Mouse (Mus musculus): ENCODE measurements at regions not wholly inside any gene's neighbourhood (a gene's known extent, or its start where the extent isn't known, plus 50 kb on each side); places are given as distances from the start of the nearest gene placed in this dataset.

- no peak for DNase-seq (ENCODE audit: low read depth, low spot score)
These were observed 136.3 kb downstream of the Utp6 start for GRCm38 (mm10) chr11:79825881-79826280.

- DNase-seq (ENCODE audit: low read depth, low spot score): peak; percentile 16
These were observed 138.4 kb downstream of the Utp6 start for GRCm38 (mm10) chr11:79823631-79824310.

DNA sequence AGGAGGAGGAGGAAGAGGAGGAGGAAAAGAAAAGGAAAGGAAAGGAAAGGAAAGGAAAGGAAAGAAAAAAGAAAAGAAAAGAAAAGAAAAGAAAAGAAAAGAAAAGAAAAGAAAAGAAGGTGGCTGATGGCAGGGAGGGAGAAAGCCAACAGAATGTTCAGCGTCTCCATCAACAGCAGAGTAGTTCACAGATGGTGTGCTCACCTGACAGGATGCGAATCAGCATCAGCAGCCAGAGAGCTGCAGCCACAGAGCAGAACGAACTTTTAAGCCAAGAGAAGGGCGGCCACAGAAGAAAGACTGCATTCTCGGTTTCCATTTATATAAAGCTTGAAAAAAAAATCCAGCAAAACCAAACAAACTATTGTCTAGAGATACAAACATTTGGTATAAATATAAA is 140.2 kb downstream of the Utp6 start:
- DNase-seq (ENCODE audit: low read depth, low spot score): no peak

DNA sequence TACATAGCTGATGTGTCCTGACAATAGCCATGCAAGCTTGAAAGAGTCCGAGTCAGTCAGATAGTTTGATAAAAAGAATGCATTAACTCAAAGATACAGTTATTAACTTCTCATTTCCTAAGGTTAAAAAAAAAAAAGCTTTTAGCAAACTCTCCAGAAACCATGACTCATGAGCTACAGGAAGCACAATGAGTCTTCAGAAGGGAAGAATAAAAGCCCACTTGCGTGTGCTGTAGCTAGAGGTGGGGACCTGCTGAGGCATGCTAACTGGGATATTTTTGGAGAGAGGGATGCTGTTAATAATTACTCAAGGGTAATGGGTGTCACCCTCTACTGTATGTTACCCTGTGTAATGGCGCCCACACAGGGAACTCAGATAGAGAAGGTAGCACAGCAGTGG is 147.0 kb downstream of the Utp6 start:
- DNase-seq (ENCODE audit: low read depth, low spot score): no peak

- DNase-seq (ENCODE audit: low read depth, low spot score): peak; percentile 34
These were observed 155.2 kb downstream of the Utp6 start for GRCm38 (mm10) chr11:79806911-79807466.

GRCm38 (mm10) chr11:79806417-79806816 is 155.8 kb downstream of the Utp6 start:
- no peak for DNase-seq (ENCODE audit: low read depth, low spot score)

- DNase-seq (ENCODE audit: low read depth, low spot score): no peak
These were observed 156.2 kb downstream of the Utp6 start for GRCm38 (mm10) chr11:79805981-79806415.

DNA sequence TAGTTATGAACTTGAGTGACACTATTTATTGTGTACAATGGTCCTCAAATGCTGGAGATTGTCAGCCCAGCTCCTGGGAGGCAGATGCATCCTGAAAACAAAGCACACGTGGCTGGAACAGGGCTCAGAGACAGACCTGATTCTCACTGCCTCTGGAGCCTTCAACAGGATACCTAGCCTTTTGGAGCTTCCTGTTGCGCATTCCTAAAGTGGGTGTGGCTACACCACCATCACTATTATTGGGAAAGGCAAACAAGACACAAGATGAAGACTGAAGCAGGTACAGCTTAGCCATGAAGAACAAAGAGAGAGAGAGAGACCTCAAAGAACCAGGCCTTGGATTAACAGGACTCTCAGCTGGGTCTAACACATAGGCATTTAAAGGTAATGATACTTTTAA is 158.2 kb downstream of the Utp6 start:
- peak; percentile 67 for DNase-seq (ENCODE audit: low read depth, low spot score)

DNA sequence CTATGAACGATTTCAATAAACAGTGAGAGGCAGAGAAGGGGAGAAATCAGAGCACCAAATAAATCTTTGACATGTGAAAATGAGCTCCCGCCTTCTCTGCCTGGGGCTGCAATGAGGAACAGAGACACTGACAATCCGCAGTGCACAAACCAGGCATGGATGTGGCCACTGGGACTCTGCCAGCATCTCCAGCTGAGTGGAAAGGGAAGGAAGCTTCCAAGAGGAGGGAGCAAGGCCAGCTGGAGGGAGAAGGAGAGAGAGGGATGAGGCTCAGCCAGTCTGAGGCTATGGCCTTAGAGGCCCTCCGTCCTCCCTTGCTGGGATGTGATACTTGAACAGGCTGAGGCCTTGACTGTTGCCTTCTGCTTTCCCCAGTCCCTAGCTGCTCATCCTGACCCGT is 159.2 kb downstream of the Utp6 start:
- DNase-seq (ENCODE audit: low read depth, low spot score): no peak

DNA sequence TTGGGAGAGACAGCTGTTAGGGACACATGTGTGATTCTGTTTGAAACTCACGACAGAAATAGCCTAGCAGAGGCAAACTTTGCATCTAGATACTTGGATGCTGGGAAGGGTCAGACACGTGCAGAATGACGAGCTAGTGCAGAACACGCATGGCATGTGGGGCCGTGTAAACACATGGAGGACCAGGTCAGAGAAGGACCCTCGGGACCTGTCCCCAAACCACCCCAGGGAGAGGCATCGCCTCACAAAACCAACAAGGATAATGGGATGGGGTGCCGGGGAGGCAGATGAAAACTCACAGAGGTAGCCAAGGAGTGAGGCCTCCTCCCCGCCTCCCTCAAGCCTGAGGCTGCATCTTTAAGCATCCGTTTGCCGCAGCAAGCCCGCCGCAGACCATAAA is 159.6 kb downstream of the Utp6 start:
- no peak for DNase-seq (ENCODE audit: low read depth, low spot score)

GRCm38 (mm10) chr11:79800256-79800655 is 161.9 kb downstream of the Utp6 start:
- DNase-seq (ENCODE audit: low read depth, low spot score): no peak

DNA sequence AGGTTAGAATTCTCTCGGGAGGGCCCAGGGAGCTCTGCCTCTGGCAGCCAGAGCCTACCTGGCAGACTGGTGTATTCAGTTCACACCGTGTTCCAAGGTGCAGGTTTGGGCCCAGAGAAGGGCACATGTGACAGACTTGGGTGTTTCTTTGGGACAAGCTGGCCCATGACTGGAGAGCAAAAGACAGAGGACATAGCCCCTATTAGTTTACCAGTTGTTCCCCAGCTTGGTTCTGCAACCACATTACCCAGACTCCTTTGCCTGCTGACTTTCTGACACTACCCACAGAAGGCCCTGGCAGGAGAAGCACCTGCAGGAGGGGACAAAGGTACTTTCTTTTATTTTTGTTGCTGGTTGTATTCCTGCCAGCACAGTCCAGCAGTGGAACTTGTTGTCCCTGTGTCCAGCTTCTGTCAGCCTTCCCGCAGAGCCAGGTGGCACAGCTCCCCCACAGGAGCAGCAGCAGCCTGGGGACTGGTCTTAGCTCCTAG is 173.9 kb downstream of the Utp6 start:
- DNase-seq (ENCODE audit: low read depth, low spot score): no peak

GRCm38 (mm10) chr11:79787766-79788165 is 174.4 kb downstream of the Utp6 start:
- no peak for DNase-seq (ENCODE audit: low read depth, low spot score)

- peak; percentile 25 for DNase-seq (ENCODE audit: low read depth, low spot score)
These were observed 178.1 kb downstream of the Utp6 start for GRCm38 (mm10) chr11:79784071-79784470.

- no peak for DNase-seq (ENCODE audit: low read depth, low spot score)
These were observed 180.2 kb downstream of the Utp6 start for GRCm38 (mm10) chr11:79781966-79782365.

GRCm38 (mm10) chr11:79779756-79780155 is 182.4 kb downstream of the Utp6 start:
- no peak for DNase-seq (ENCODE audit: low read depth, low spot score)

DNA sequence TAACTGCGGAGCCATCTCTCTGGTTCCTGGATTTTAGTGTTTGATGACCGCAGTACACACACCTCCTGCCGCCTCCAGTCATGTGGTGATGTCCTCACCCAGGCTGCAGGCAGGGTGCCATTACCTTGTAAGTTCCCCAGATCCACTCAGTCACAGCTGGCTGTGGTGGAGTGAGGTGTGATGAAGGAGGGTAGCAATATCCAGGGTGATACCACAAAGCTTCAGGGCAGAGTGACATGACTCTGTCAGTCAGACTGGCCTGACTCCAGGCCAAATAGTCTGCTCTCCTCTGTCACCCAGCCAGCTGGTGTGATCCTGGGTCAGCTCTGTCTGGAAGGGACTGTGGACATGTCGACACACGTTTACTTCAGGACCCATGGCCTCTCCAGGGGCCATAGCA is 183.7 kb downstream of the Utp6 start:
- DNase-seq (ENCODE audit: low read depth, low spot score): no peak

GRCm38 (mm10) chr11:79777988-79778387 is 184.2 kb downstream of the Utp6 start:
- no peak for DNase-seq (ENCODE audit: low read depth, low spot score)

DNA sequence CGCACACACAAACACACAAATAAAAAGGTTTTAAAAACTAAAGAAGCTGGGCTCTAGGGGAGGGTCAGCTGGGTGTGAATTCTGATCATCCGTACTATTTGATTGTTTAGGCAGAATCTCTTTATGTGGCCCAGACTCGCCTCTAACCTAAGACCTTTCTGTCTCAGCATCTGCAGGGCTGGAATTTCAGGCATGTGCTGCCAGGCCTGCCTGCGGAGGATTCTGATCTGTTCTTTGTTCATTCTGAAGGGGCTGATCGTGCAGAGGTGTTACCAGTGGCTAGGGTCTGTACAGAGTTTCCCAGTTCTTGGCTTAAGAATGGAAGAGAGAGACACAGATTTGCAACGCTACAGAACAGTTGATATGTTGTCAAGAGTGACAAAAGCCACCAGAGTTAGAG is 185.6 kb downstream of the Rab11fip4 start:
- peak; percentile 57 for DNase-seq (ENCODE audit: low read depth, low spot score)

GRCm38 (mm10) chr11:79773755-79774154 is 182.7 kb downstream of the Rab11fip4 start:
- no peak for DNase-seq (ENCODE audit: low read depth, low spot score)

DNA sequence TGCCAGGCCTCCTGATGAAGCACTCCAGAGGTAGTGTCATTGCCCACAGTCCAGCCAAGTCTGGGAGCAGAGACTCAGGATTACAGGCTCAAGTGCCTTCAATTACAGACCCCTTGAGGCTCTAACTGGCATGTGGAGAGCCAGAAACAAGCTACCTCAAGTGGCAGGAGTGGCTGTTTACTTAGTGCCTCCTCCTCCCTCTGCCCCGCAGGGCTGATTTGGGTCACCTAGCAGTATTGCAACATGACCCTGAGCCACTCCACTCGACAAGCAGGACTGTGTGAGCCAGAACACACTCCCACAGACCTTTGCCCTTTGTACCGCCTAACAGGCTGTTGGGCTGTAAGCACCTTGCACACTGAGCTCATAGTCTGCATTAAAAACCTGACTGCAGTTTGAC is 180.4 kb downstream of the Rab11fip4 start:
- DNase-seq (ENCODE audit: low read depth, low spot score): no peak

GRCm38 (mm10) chr11:79767111-79767510 is 176.1 kb downstream of the Rab11fip4 start:
- DNase-seq (ENCODE audit: low read depth, low spot score): no peak

DNA sequence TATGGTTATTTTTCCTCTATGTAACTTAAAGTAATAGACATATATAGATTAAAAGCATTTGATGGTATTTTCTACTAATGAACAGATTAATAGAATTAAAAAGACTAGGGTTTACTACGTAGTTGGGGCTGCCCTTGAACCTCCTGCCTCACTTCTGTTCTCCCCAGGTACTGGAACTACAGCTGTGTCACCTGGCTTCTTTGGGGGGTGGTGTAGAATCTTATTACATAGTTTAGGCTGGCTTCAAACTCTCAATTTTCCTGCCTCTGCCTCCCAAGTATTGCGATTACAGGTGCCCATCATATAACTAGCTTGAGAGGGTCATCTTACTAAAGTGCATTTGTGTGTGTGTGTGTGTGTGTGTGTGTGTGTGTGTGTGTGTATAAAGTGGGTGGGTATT is 175.0 kb downstream of the Rab11fip4 start:
- DNase-seq (ENCODE audit: low read depth, low spot score): no peak

Measured in ES-CJ7 (cell line).